9 mouse cellular contexts compared by ENCODE assay signal in genomic region chr11:98928186-98928893, GRCm38 (mm10). TPM values are rescaled to one million over a fixed set of nuclear protein-coding genes. Genes with fewer than 3 reads are reported as not detected.
DNase-seq lines count a peak whose midpoint lies in the region; ATAC-seq lines count a peak whose summit lies in the region.
"Had no signal": no experiment of that assay in that cellular context is flagged by ENCODE, and none has a peak within 500 bp of the region (broad histone marks: within the 10 kb centered on the region; RNA-seq: fewer than 3 reads in every experiment).

No protein-coding gene starts in this region.

- DNase-seq in lung, postnatal 10 days = peak; percentile 11
- DNase-seq in lung, postnatal 14 days = no peak
- DNase-seq in gastrocnemius, postnatal 14 days = no peak
- no peak for DNase-seq in T-cell, adult 2 months (ENCODE audit: low spot score)

- H3K36me3 ChIP-seq in embryonic facial prominence, embryonic 15.5 days = no peaks in the 10 kb centered on the region
- H3K36me3 ChIP-seq in kidney, embryonic 16.5 days (ENCODE audit: insufficient read depth, low read length) = no peaks in the 10 kb centered on the region
- H3K36me3 ChIP-seq in neural tube, embryonic 13.5 days = no peaks in the 10 kb centered on the region

- 6% methylated on average over 12 of the region's 12 CpGs for WGBS in embryonic facial prominence, embryonic 15.5 days
- 10% methylated on average over 12 of the region's 12 CpGs for WGBS in kidney, embryonic 16.5 days
- WGBS in neural tube, embryonic 13.5 days = 11% methylated on average over 12 of the region's 12 CpGs

- peak overlapping the region; percentile 47 for H3K9ac ChIP-seq in embryonic facial prominence, embryonic 15.5 days
- peak overlapping the region; percentile 78 for H3K9ac ChIP-seq in kidney, embryonic 16.5 days (replicated peaks; ENCODE audit: low read length)
- H3K9ac ChIP-seq in neural tube, embryonic 13.5 days = peak overlapping the region; percentile 79

- no peaks in the 10 kb centered on the region for H3K9me3 ChIP-seq in embryonic facial prominence, embryonic 15.5 days (replicated peaks)
- H3K9me3 ChIP-seq in kidney, embryonic 16.5 days (ENCODE audit: low read length) = no peaks in the 10 kb centered on the region
- H3K9me3 ChIP-seq in neural tube, embryonic 13.5 days = no peaks in the 10 kb centered on the region

- peak overlapping the region; percentile 82 for H3K4me2 ChIP-seq in embryonic facial prominence, embryonic 15.5 days (replicated peaks)
- H3K4me2 ChIP-seq in kidney, embryonic 16.5 days (replicated peaks; ENCODE audit: low read depth, low read length) = peak overlapping the region; percentile 69
- peak overlapping the region; percentile 76 for H3K4me2 ChIP-seq in neural tube, embryonic 13.5 days

- no peaks in the 10 kb centered on the region for H3K27me3 ChIP-seq in embryonic facial prominence, embryonic 15.5 days
- H3K27me3 ChIP-seq in kidney, embryonic 16.5 days (ENCODE audit: insufficient read depth, low read length) = no peaks in the 10 kb centered on the region
- no peaks in the 10 kb centered on the region for H3K27me3 ChIP-seq in neural tube, embryonic 13.5 days

- peak overlapping the region; percentile 94 for H3K27ac ChIP-seq in embryonic facial prominence, embryonic 15.5 days (replicated peaks)
- peak overlapping the region; percentile 50 for H3K27ac ChIP-seq in kidney, embryonic 16.5 days (ENCODE audit: low read length)
- H3K27ac ChIP-seq in neural tube, embryonic 13.5 days (replicated peaks) = peak overlapping the region; percentile 79
- H3K27ac ChIP-seq: macrophage had no signal

- H3K4me3 ChIP-seq in embryonic facial prominence, embryonic 15.5 days (replicated peaks) = peak overlapping the region; percentile 58
- H3K4me3 ChIP-seq in kidney, embryonic 16.5 days (ENCODE audit: low read length) = peak overlapping the region; percentile 59
- peak overlapping the region; percentile 55 for H3K4me3 ChIP-seq in neural tube, embryonic 13.5 days

- H3K4me1 ChIP-seq in embryonic facial prominence, embryonic 15.5 days = peaks cover 99% of the 10 kb centered on the region
- peaks cover 93% of the 10 kb centered on the region for H3K4me1 ChIP-seq in kidney, embryonic 16.5 days (ENCODE audit: insufficient read depth, low read length)
- peaks cover 98% of the 10 kb centered on the region for H3K4me1 ChIP-seq in neural tube, embryonic 13.5 days (replicated peaks)

- intact Hi-C loops in gastrocnemius, postnatal 14 days (cut with DNase I; ENCODE audit: low total_unique reads) = no loop called here

- ATAC-seq in embryonic facial prominence, embryonic 15.5 days (ENCODE audit: insufficient number of reproducible peaks, low FRiP score, low TSS enrichment, low read depth) = no peak
- no peak for ATAC-seq in kidney, embryonic 16.5 days (ENCODE audit: low FRiP score, low TSS enrichment)
- ATAC-seq in neural tube, embryonic 13.5 days (ENCODE audit: low read depth) = no peak
- no peak for ATAC-seq in megakaryocyte progenitor cell, adult 5-6 weeks (replicated peaks; ENCODE audit: poor library complexity)

RNA-seq across cellular contexts. Expression of gene Rara, which starts 0.7 kb away (rescaled TPM):
- 50.0 and 53.5 TPM in 2 replicates for polyA plus RNA-seq in embryonic facial prominence, embryonic 15.5 days (2015; fragmentation: Nextera tagmentation; extraction: Ambion mirVana)
- 31.4 and 32.5 TPM in 2 replicates for polyA plus RNA-seq in kidney, embryonic 16.5 days (2015; fragmentation: Nextera tagmentation; extraction: Ambion mirVana)
- polyA plus RNA-seq in neural tube, embryonic 13.5 days (2015; fragmentation: Nextera tagmentation; extraction: Ambion mirVana) = 24.0 and 26.7 TPM in 2 replicates
- total RNA-seq in gastrocnemius, postnatal 14 days (2021) = 10 to 100 TPM; 13.7 to 19.7 TPM
- total RNA-seq in megakaryocyte progenitor cell, adult 5-6 weeks (2015) = 4.4 and 5.9 TPM in 2 replicates
- total RNA-seq in megakaryocyte progenitor cell, adult 5-6 weeks (2017) = 1.6 and 2.2 TPM in 2 replicates

RNA-seq across cellular contexts. Expression of gene Cdc6, which starts 20.7 kb away (rescaled TPM):
- 22.6 and 22.7 TPM in 2 replicates for polyA plus RNA-seq in embryonic facial prominence, embryonic 15.5 days (2015; fragmentation: Nextera tagmentation; extraction: Ambion mirVana)
- polyA plus RNA-seq in kidney, embryonic 16.5 days (2015; fragmentation: Nextera tagmentation; extraction: Ambion mirVana) = 36.2 and 38.6 TPM in 2 replicates
- 4.2 and 4.7 TPM in 2 replicates for polyA plus RNA-seq in neural tube, embryonic 13.5 days (2015; fragmentation: Nextera tagmentation; extraction: Ambion mirVana)
- total RNA-seq in gastrocnemius, postnatal 14 days (2021) = 1 to 10 TPM in 1 of 2 experiments, under 1 TPM in 1; 0.78 to 1.3 TPM
- 42.6 and 56.1 TPM in 2 replicates for total RNA-seq in megakaryocyte progenitor cell, adult 5-6 weeks (2015)
- 40.7 and 44.1 TPM in 2 replicates for total RNA-seq in megakaryocyte progenitor cell, adult 5-6 weeks (2017)

RNA-seq across cellular contexts. Expression of gene Gjd3, which starts 54.5 kb away (rescaled TPM):
- polyA plus RNA-seq in embryonic facial prominence, embryonic 15.5 days (2015; fragmentation: Nextera tagmentation; extraction: Ambion mirVana) = 0.96 and 1.1 TPM in 2 replicates
- 0.59 TPM in 1 of 2 replicates, not detected in the other for polyA plus RNA-seq in kidney, embryonic 16.5 days (2015; fragmentation: Nextera tagmentation; extraction: Ambion mirVana)
- polyA plus RNA-seq in neural tube, embryonic 13.5 days (2015; fragmentation: Nextera tagmentation; extraction: Ambion mirVana) = 1.4 and 1.5 TPM in 2 replicates
- total RNA-seq in gastrocnemius, postnatal 14 days (2021) = not detected
- not detected in 2 replicates for total RNA-seq in megakaryocyte progenitor cell, adult 5-6 weeks (2015)
- not detected in 2 replicates for total RNA-seq in megakaryocyte progenitor cell, adult 5-6 weeks (2017)
- polyA plus RNA-seq: macrophage had no signal
